Mouse (Mus musculus) heart, postnatal 36 days (tissue): ENCODE measurements at regions not wholly inside any gene's neighbourhood (a gene's known extent, or its start where the extent isn't known, plus 50 kb on each side); places are given as distances from the start of the nearest gene placed in this dataset.

Experiments
- DNase-seq, 2 experiments: peaks; one replicate each; pipeline ENCODE4 v3.0.0; 2021 to 2022
- intact Hi-C: fragments of 180-260 bp; cut with DNase I; formaldehyde crosslinking; loops from one replicate; pipeline ENCODE4 v1.15.1; 2025

GRCm38 (mm10) chr17:80798281-80798980 is 70.1 kb upstream of the Map4k3 start:
- DNase-seq, result no peak
- intact Hi-C loops, result no loop called here

DNA sequence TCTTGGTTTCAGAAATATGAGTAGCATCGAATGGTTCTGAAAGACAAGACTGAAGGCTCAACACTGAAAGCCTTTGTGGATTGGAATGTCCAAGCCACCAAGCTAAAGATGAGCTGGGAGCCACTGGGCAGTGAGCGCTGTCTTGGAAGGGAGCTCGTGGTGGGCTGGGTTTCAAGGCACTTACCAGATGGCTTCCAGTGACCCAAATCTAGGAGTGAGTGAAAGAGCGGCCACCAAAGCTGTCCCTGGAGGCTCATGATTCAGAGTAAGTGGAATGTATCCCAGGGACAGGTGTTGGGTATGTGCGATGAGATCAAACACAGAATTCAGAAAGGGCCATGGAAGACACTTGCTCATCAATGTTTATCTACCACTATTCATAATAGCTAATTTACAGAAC is 68.5 kb upstream of the Map4k3 start:
- intact Hi-C loops, result no loop called here
- DNase-seq, result no peak

GRCm38 (mm10) chr17:80796386-80796785 is 68.1 kb upstream of the Map4k3 start:
- intact Hi-C loops, result no loop called here
- DNase-seq, result no peak

DNA sequence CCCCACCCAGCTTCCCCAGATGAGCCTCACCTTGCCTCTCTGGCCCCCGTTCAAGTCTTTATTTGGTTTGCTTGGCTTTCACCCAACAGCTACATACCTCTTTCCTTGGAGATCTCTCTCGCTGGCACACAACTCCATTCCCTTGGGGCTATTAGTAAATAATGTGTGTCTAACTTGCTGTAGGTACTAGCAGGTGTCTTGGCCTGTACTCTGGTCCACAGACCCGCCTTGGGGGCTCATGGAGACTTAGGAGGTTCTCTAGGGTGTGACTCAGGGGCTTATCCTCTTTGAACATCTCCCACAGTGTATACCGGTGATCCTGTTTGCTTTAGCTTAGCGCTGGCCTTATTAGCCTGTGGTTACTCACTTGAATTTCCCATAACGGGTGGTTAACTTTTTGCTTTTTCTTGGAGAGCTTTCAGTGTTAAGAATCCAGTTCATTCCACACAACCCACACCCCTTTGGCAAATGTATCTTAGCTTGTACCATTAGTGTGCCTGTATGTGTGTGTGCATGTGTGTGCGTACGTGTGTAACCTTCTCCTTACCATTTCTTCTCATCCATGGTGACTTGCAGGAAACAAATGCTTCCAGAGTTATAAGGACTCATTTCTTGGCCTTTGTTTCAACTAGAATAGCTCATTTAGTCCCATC is 67.3 kb upstream of the Map4k3 start:
- DNase-seq, result no peak
- intact Hi-C loops, result no loop called here

- intact Hi-C loops, result no loop called here
- no peak for DNase-seq
Observed at GRCm38 (mm10) chr17:80792605-80793004, 64.3 kb upstream of the Map4k3 start.

GRCm38 (mm10) chr17:80789706-80790105 is 61.4 kb upstream of the Map4k3 start:
- intact Hi-C loops, result no loop called here
- DNase-seq, result no peak

DNA sequence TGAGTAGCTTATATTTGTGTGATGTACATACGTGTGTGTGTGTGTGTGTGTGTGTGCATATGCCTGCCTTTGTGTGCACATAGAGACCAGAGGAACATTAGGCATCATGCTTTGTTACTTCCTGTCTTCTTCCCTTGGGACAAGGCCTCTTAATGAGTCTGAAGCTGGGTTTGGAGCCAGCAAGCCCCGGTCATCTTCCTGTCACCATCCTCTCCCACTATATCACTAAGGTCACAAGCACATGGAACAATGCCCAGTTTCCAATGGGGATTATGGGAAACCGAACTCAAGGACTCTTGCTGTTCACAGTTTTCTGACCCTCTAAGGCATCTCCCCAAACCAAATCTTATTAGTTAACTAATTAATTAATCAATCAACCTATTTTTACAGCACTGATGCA is 60.7 kb upstream of the Map4k3 start:
- DNase-seq, result peak in 1 of 2 experiments; percentile 26
- intact Hi-C loops, result no loop called here

DNA sequence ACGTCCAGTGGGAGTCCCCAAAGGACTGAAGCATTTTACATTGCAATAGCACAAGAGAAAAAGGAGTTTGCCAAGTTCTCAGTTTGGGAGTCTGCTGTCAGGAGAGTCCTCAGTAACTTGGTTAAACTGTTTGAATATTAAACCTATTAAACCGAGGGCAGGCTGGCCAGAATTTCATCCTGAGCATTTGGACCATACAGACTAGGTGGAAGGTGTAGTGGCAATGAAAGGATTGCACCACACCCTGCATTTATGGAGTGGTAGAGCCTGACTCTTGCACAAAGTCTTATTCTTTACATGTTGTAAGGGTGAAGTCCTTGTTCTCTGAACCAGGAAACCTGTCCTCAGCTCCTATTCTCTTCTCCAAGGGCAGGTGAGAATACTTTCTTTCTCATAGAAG is 58.6 kb upstream of the Map4k3 start:
- intact Hi-C loops, result no loop called here
- no peak for DNase-seq

DNA sequence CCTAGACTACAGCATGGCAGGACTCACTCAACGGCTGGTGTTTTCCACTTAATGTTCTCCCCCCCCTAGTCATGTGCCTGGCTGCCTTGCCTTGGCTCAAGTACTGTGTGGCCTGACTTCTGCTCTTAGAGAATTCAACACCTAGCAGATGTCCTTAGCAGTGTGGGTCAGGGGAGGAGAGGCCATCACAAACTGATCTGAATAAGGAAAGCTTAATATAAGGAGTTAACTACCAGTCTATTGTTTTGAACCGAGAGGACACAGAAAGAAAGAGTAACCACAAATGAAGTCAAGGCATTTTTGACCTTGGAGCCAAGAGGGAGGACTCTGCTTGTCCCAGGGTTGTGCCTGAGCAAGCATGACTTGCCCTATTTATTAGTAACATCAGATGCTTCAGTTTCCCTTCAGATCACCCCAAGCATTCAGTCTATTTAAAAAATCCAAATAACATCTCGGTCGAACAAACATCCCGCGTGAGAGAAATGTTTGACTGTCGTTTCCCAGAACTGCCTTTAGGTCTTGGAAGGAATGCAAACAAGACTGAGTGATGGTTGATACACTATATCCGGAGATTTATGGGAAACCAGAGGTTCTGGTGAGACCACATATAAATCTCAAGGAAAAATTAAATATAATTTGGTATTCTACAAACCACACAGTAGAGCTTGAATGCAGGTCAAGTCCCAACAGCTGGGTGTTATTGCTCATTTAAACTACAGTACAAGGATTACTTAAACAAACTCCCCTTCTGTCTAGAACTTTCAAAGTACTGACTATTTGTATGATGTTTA is 58.0 kb upstream of the Map4k3 start:
- intact Hi-C loops, result no loop called here
- no peak for DNase-seq

DNA sequence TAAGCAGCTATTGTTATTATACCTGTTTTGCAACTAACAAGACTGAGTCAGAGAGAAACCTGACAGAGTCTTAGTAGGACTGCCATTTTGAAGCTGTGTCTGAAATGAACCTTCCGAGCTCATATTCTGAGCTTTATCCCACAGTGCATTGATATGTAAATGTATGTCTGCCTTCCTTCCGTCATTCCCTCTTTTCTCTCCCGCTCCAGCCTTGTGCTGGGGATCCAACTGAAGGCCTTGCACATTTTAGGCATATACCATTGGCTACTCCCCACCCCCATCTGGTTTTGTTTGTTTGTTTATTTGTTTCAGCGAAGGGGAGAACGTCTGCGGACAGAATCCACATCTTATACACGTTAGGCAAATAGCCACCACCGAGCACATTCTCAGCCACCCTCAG is 57.2 kb upstream of the Map4k3 start:
- intact Hi-C loops, result no loop called here
- no peak for DNase-seq

- DNase-seq, result no peak
- intact Hi-C loops, result no loop called here
Observed at GRCm38 (mm10) chr17:80785049-80785448, 56.8 kb upstream of the Map4k3 start.

DNA sequence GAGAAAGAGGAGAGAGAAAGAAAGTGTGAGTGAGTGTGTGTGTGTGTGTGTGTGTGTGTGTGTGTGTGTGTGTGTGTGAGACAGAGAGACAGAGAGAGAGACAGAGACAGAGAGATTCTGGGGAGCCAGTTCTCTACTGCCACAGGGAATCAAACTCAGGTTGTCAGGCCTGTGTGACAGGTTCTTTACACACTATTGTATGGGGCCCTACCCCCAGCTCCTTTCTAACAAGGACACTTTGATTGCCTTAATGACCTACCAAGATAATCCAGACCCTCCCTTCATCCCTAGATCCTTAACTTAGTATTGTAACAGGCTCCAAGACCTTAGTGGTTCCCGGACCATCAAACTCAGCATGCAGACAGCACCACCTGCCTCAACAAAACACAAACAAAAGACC is 53.9 kb upstream of the Map4k3 start:
- DNase-seq, result no peak
- intact Hi-C loops, result no loop called here

- DNase-seq, result no peak
- intact Hi-C loops, result no loop called here
Observed at GRCm38 (mm10) chr17:80781621-80782020, 53.3 kb upstream of the Map4k3 start.

DNA sequence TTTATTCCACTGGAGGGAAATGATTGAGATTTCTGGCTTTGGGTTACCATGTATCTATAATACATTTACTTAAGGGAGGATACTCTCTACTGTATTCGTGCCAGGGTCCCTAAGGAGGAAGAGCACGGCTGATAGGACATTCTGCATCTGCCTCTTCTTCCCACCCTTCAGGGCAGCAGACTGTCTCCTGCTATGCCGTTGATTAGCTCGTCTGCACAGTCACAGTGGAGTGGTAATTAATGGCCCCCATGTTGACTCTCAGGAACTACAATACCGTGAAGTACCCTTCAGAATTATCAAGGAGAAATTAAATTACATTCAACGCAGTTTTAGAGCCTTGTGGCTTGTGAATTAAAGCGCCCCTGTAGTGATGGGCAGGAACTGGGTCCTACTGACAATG is 52.0 kb upstream of the Map4k3 start:
- DNase-seq, result no peak
- intact Hi-C loops, result no loop called here

- peak; percentile 43 to 59 for DNase-seq
- intact Hi-C loops, result no loop called here
Observed at GRCm38 (mm10) chr17:80779782-80780181, 51.5 kb upstream of the Map4k3 start.
